Mouse (Mus musculus) heart, adult 2 months (tissue): ENCODE measurements around the gene Tubb2b. TPM values are rescaled to one million over a fixed set of nuclear protein-coding genes. Genes with fewer than 3 reads are reported as not detected.

ENCODE experiments used
- DNase-seq, 2 experiments: peaks; one replicate each; pipeline ENCODE4 v3.0.0; 2021
- H3K27ac ChIP-seq: fragments of 200-600 bp; 2 replicates; pipeline ENCODE4 v1.8.1; 2022
- H3K27me3 ChIP-seq: fragments of 200-500 bp; 2 replicates; pipeline ENCODE4 v1.6.1; 2012; ENCODE audit warnings: mild to moderate bottlenecking, low read length, inconsistent platforms, mixed read lengths; ENCODE audit not compliant: control insufficient read depth, insufficient read depth
- H3K36me3 ChIP-seq: fragments of 200-500 bp; 2 replicates; pipeline ENCODE4 v1.6.1; 2012; ENCODE audit warnings: low read length, inconsistent platforms; ENCODE audit not compliant: control insufficient read depth, insufficient read depth
- H3K4me1 ChIP-seq: fragments of 200-500 bp; 2 replicates; pipeline ENCODE4 v1.6.1; 2011; ENCODE audit warnings: low read length; ENCODE audit not compliant: control insufficient read depth, insufficient read depth
- H3K4me3 ChIP-seq: fragments of 200-600 bp; 2 replicates; pipeline ENCODE4 v1.8.1; 2022
- H3K79me2 ChIP-seq: fragments of 200-500 bp; replicated peaks from 2 replicates; pipeline ENCODE4 v1.6.1; 2012; ENCODE audit warnings: mild to moderate bottlenecking, inconsistent platforms, low read length, moderate library complexity, mixed read lengths; ENCODE audit not compliant: control insufficient read depth, insufficient read depth
- H3K9ac ChIP-seq: fragments of 200-500 bp; 2 replicates; pipeline ENCODE4 v1.6.1; 2012; ENCODE audit warnings: low read depth, mild to moderate bottlenecking, control low read depth, inconsistent platforms, low read length, mixed read lengths
- CTCF ChIP-seq: fragments of 200-600 bp; IDR thresholded peaks from 2 replicates; pipeline ENCODE4 v1.8.1; 2022; ENCODE audit warnings: antibody characterized with exemption, mild to moderate bottlenecking, moderate library complexity
- EP300 ChIP-seq: fragments of 200-500 bp; IDR thresholded peaks from 2 replicates; pipeline ENCODE4 v1.6.1; 2011; ENCODE audit warnings: low read depth, low read length, control low read depth; ENCODE audit not compliant: insufficient read depth
- POLR2A ChIP-seq: fragments of 200-500 bp; IDR thresholded peaks from 2 replicates; pipeline ENCODE4 v1.6.1; 2011; ENCODE audit warnings: mild to moderate bottlenecking, low read depth, low read length, control low read depth; ENCODE audit not compliant: insufficient read depth
- WGBS: fragments of 180-500 bp; shearing (Covaris S2); methylation state at CpG from one replicate; pipeline ENCODE4 v1.1.7; 2018; 5-methylcytosine and 5-hydroxymethylcytosine counted together
- intact Hi-C: fragments of 180-260 bp; cut with DNase I; formaldehyde crosslinking; loops from one replicate; pipeline ENCODE4 v1.15.1; 2025
- polyA plus RNA-seq: library from polyadenylated mRNA; depleted of rRNA; stranded (reverse); fragments of >200 nt; gene quantifications from 2 replicates; pipeline ENCODE4 v1.2.3, GENCODE M21; 2012
- total RNA-seq, 2 experiments: library from RNA; stranded (reverse); gene quantifications; 2 replicates each; pipeline ENCODE4 v1.2.3; 2021

Gene Tubb2b
- total and polyA plus RNA-seq, 3 experiments, result 2.6 to 6.2 (median 5.3) TPM

- 4% methylated on average over 31 of the region's 31 CpGs for WGBS
These were observed 611 bp downstream of the Tubb2b start for GRCm38 (mm10) chr13:34129485-34130225.

DNA sequence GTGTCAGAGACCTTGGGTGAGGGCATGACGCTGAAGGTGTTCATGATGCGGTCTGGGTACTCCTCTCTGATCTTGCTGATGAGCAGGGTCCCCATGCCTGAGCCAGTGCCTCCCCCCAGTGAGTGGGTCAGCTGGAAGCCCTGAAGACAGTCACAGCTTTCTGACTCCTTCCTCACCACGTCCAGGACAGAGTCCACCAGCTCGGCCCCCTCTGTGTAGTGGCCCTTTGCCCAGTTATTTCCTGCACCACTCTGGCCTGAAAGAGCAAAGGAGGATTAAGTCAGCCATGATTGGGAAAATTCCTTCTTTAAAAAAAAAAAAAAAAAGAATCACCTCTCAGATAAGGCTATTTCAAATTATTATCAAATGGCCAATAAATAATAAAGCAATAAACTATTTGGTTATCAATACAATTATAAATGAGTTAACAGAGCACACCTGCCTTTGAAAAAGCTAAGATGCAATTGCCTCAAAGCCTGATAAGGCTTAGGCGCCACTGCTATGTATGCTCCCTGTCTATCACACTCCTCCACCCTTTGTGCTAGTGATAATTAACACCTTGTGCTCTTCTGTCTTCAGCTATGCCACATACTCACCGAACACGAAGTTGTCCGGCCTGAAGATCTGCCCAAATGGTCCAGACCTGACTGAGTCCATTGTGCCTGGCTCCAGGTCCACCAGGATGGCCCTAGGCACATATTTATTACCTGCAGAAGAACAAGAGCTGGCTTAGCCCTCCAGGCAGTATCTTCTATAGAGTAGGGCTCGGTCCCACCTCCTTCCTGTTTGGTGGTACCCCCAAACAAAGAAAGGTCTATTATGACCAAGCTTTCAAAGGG lies 1.8 kb downstream of the Tubb2b start:
- Histone ChIP-seq H3K4me3 (no peak overlapping the region), H3K27me3 (no peaks in the 10 kb centered on the region), H3K36me3 (no peaks in the 10 kb centered on the region), H3K4me1 (peaks cover 3% of the 10 kb centered on the region; the same call in 1 of the 2 replicates), H3K27ac (no peak overlapping the region), H3K79me2 (no peaks in the 10 kb centered on the region), H3K9ac (no peak overlapping the region)
- TF ChIP-seq POLR2A (no peak), CTCF (no peak), EP300 (no peak)
- no peak for DNase-seq
- intact Hi-C loops, result no loop called here
- 84% methylated on average over 9 of the region's 9 CpGs for WGBS

More at GRCm38 (mm10) chr13:34129485-34130225, 611 bp downstream of the Tubb2b start:
- intact Hi-C loops, result loop anchor here (2.0 kb wide), 1 partner anchor 51 kb away; the partner anchor contains the start of gene Tubb2a
- H3K36me3 ChIP-seq, result no peaks in the 10 kb centered on the region
- H3K4me1 ChIP-seq, result peaks cover 3% of the 10 kb centered on the region; the same call in 1 of the 2 replicates
- 0 out of 2 replicates have a peak overlapping the region, but pooled peaks have one; percentile 12 for H3K27ac ChIP-seq
- H3K9ac ChIP-seq, result peak overlapping the region; percentile 7
- H3K27me3 ChIP-seq, result no peaks in the 10 kb centered on the region
- no peak for TF ChIP-seq POLR2A
- no peak for TF ChIP-seq EP300
- 0 out of 2 replicates have a peak, but pooled peaks have one; percentile 4 for TF ChIP-seq CTCF
- DNase-seq, result peak in 1 of 2 experiments; percentile 41
- H3K79me2 ChIP-seq, result no peaks in the 10 kb centered on the region
- peak overlapping the region; percentile 41 for H3K4me3 ChIP-seq

- 47% methylated on average over 4 of the region's 4 CpGs for WGBS
- H3K27me3 ChIP-seq, result no peaks in the 10 kb centered on the region
- no peaks in the 10 kb centered on the region for H3K79me2 ChIP-seq
- H3K9ac ChIP-seq, result no peak overlapping the region
- no peak for TF ChIP-seq CTCF
- 0 out of 2 replicates have a peak, but pooled peaks have one; percentile 24 for TF ChIP-seq EP300
- no peak for TF ChIP-seq POLR2A
- H3K4me3 ChIP-seq, result no peak overlapping the region
- intact Hi-C loops, result no loop called here
- peak overlapping the region; percentile 31; the same call in 1 of the 2 replicates for H3K27ac ChIP-seq
- DNase-seq, result peak in 1 of 2 experiments; percentile 62
- H3K36me3 ChIP-seq, result no peaks in the 10 kb centered on the region
- no peaks in the 10 kb centered on the region; the same call in 1 of the 2 replicates for H3K4me1 ChIP-seq
These were observed 4.6 kb downstream of the Tubb2b start for GRCm38 (mm10) chr13:34125711-34126110.

GRCm38 (mm10) chr13:34120536-34120935 lies 9.7 kb downstream of the Tubb2b start:
- 100% methylated on average over 2 of the region's 2 CpGs for WGBS
- Histone ChIP-seq H3K36me3 (no peaks in the 10 kb centered on the region), H3K27ac (no peak overlapping the region), H3K9ac (no peak overlapping the region), H3K27me3 (no peaks in the 10 kb centered on the region), H3K4me1 (peaks cover 2% of the 10 kb centered on the region), H3K4me3 (no peak overlapping the region), H3K79me2 (no peaks in the 10 kb centered on the region)
- intact Hi-C loops, result no loop called here
- DNase-seq, result no peak
- TF ChIP-seq POLR2A, result no peak
- TF ChIP-seq EP300, result no peak
- no peak for TF ChIP-seq CTCF

GRCm38 (mm10) chr13:34119406-34119805 lies 10.9 kb downstream of the Tubb2b start:
- no peak overlapping the region for H3K4me3 ChIP-seq
- no peak for TF ChIP-seq CTCF
- no peak for TF ChIP-seq EP300
- TF ChIP-seq POLR2A, result no peak
- no peaks in the 10 kb centered on the region for H3K79me2 ChIP-seq
- intact Hi-C loops, result no loop called here
- no peak overlapping the region for H3K9ac ChIP-seq
- H3K27me3 ChIP-seq, result no peaks in the 10 kb centered on the region
- 70% methylated on average over 4 of the region's 4 CpGs for whole genome bisulfite sequencing
- no peaks in the 10 kb centered on the region for H3K36me3 ChIP-seq
- H3K4me1 ChIP-seq, result peaks cover 2% of the 10 kb centered on the region
- DNase-seq, result no peak
- H3K27ac ChIP-seq, result no peak overlapping the region
